Mouse (Mus musculus): Measurements from ENCODE around the gene Zfp324. TPM values are rescaled to one million over a fixed set of nuclear protein-coding genes. Genes with fewer than 3 reads are reported as not detected.

Gene Zfp324
- polyA plus RNA-seq, 1 experiment from 2014 or later: 8.0 TPM

- H3K9ac ChIP-seq (ENCODE audit: low read depth, low read length): no peak overlapping the region
- no peak overlapping the region for H3K27ac ChIP-seq (ENCODE audit: low read depth, low read length)
- H3K4me1 ChIP-seq (replicated peaks; ENCODE audit: control insufficient read depth, insufficient read depth, low read length): no peaks in the 10 kb centered on the region; the same call in 1 of the 2 replicates
- no peak overlapping the region for H3K4me2 ChIP-seq (replicated peaks; ENCODE audit: low read depth, low read length)
- no peak overlapping the region for H3K4me3 ChIP-seq (ENCODE audit: low read depth, low read length)
- H3K9me3 ChIP-seq (ENCODE audit: control insufficient read depth, low read length): no peaks in the 10 kb centered on the region
- WGBS: 87% methylated on average over 7 of the region's 7 CpGs
- no peak for DNase-seq (ENCODE audit: low spot score)
- no peaks in the 10 kb centered on the region for H3K36me3 ChIP-seq (ENCODE audit: control insufficient read depth, insufficient read depth, low read length)
- no peak for ATAC-seq (ENCODE audit: low FRiP score)
- H3K27me3 ChIP-seq (ENCODE audit: control insufficient read depth, insufficient read depth, low read length): no peaks in the 10 kb centered on the region
Measured at GRCm38 (mm10) chr7:12980291-12980690, 14.7 kb downstream of the Zfp324 start.

DNA sequence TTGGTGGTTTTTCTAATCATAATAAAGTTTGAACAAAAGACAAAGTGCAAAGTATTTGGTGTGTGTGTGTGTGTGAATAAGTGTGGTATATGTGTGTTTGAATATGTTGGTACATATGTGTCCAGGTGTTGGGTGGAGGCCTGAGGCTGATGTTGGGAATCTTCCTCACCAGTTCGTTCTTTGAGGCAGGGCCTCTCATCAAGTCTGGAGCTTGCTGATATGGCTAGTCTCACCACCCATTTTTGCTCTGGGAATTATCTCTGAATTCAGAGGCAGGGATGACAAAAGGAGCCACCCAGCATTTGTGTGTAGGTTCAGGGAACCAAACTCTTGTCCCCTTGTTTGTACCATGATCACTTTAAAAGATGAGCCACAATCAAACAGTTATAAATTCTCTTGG, 20.1 kb downstream of the Zfp324 start:
- no peak for DNase-seq (ENCODE audit: low spot score)

GRCm38 (mm10) chr7:12986906-12987305, 21.3 kb downstream of the Zfp324 start:
- Histone ChIP-seq H3K36me3 (ENCODE audit: control insufficient read depth, insufficient read depth, low read length) (no peaks in the 10 kb centered on the region), H3K27me3 (ENCODE audit: control insufficient read depth, insufficient read depth, low read length) (no peaks in the 10 kb centered on the region), H3K4me2 (replicated peaks; ENCODE audit: low read depth, low read length) (no peak overlapping the region), H3K9ac (ENCODE audit: low read depth, low read length) (no peak overlapping the region), H3K4me1 (replicated peaks; ENCODE audit: control insufficient read depth, insufficient read depth, low read length) (no peaks in the 10 kb centered on the region), H3K4me3 (ENCODE audit: low read depth, low read length) (no peak overlapping the region), H3K9me3 (ENCODE audit: control insufficient read depth, low read length) (no peaks in the 10 kb centered on the region), H3K27ac (ENCODE audit: low read depth, low read length) (no peak overlapping the region)
- DNase-seq (ENCODE audit: low spot score) (no peak), ATAC-seq (ENCODE audit: low FRiP score) (no peak)
- 86% methylated on average over 8 of the region's 8 CpGs for WGBS

More for the DNA sequence above, 20.1 kb downstream of the Zfp324 start:
- H3K9me3 ChIP-seq (ENCODE audit: control insufficient read depth, low read length): no peaks in the 10 kb centered on the region
- no peaks in the 10 kb centered on the region for H3K4me1 ChIP-seq (replicated peaks; ENCODE audit: control insufficient read depth, insufficient read depth, low read length)
- H3K9ac ChIP-seq (ENCODE audit: low read depth, low read length): no peak overlapping the region
- H3K27me3 ChIP-seq (ENCODE audit: control insufficient read depth, insufficient read depth, low read length): no peaks in the 10 kb centered on the region
- no peak overlapping the region for H3K4me3 ChIP-seq (ENCODE audit: low read depth, low read length)
- ATAC-seq (ENCODE audit: low FRiP score): no peak
- WGBS: 88% methylated on average over 1 of the region's 1 CpGs
- H3K36me3 ChIP-seq (ENCODE audit: control insufficient read depth, insufficient read depth, low read length): no peaks in the 10 kb centered on the region
- H3K27ac ChIP-seq (ENCODE audit: low read depth, low read length): no peak overlapping the region
- H3K4me2 ChIP-seq (replicated peaks; ENCODE audit: low read depth, low read length): no peak overlapping the region

GRCm38 (mm10) chr7:12987409-12988189, 22.0 kb downstream of the Zfp324 start:
- 85% methylated on average over 8 of the region's 8 CpGs for WGBS
- Histone ChIP-seq H3K27ac (ENCODE audit: low read depth, low read length) (no peak overlapping the region), H3K4me1 (replicated peaks; ENCODE audit: control insufficient read depth, insufficient read depth, low read length) (no peaks in the 10 kb centered on the region), H3K9ac (ENCODE audit: low read depth, low read length) (no peak overlapping the region), H3K27me3 (ENCODE audit: control insufficient read depth, insufficient read depth, low read length) (no peaks in the 10 kb centered on the region), H3K4me3 (ENCODE audit: low read depth, low read length) (no peak overlapping the region), H3K36me3 (ENCODE audit: control insufficient read depth, insufficient read depth, low read length) (no peaks in the 10 kb centered on the region), H3K4me2 (replicated peaks; ENCODE audit: low read depth, low read length) (no peak overlapping the region), H3K9me3 (ENCODE audit: control insufficient read depth, low read length) (no peaks in the 10 kb centered on the region)
- ATAC-seq (ENCODE audit: low FRiP score) (no peak), DNase-seq (ENCODE audit: low spot score) (no peak)

DNA sequence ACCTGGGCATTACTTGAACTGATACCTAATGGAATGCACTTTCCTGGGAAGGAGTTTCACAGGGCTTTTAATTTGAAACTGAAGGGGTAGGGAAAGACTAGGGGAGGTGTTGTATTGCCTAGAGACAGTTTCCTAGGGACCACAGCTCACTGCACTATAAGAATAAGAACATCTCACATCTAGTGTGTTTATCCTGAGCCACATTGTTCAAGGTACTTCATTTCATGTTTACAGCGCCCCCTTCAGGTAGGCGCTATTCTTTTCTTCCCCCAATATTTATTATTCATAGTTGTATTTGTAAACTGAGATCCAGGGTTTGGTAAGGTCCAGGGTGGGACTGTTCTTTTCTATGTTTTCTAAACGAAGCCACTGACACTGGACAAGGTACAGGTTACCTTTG, 26.6 kb downstream of the Zfp324 start:
- Histone ChIP-seq H3K27me3 (ENCODE audit: control insufficient read depth, insufficient read depth, low read length) (no peaks in the 10 kb centered on the region), H3K4me1 (replicated peaks; ENCODE audit: control insufficient read depth, insufficient read depth, low read length) (no peaks in the 10 kb centered on the region), H3K36me3 (ENCODE audit: control insufficient read depth, insufficient read depth, low read length) (no peaks in the 10 kb centered on the region), H3K27ac (ENCODE audit: low read depth, low read length) (no peak overlapping the region), H3K9me3 (ENCODE audit: control insufficient read depth, low read length) (no peaks in the 10 kb centered on the region), H3K4me3 (ENCODE audit: low read depth, low read length) (no peak overlapping the region), H3K9ac (ENCODE audit: low read depth, low read length) (no peak overlapping the region), H3K4me2 (replicated peaks; ENCODE audit: low read depth, low read length) (no peak overlapping the region)
- WGBS: 7% methylated on average over 3 of the region's 3 CpGs
- ATAC-seq (ENCODE audit: low FRiP score) (no peak), DNase-seq (ENCODE audit: low spot score) (peak; percentile 23)

DNA sequence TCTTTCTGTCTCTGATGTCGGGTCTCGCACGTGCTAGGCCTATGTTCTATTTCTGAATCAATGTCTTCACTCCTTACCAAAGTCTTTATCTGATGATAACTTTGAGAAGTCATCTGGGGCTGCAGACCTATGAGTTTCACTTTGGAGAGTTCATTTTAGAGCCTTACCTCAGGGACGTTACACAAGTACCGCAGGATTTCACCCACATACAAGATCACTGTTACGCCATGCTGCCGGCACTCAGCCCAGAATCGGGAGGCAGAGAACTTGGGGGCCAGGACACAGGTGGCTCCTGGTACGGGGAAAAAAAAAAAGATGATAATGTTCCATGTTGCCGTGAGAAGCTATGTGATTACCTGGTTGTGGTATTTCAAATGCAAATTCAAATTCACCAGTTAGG, 27.5 kb downstream of the Zfp324 start:
- H3K4me1 ChIP-seq (replicated peaks; ENCODE audit: control insufficient read depth, insufficient read depth, low read length): no peaks in the 10 kb centered on the region
- no peak for DNase-seq (ENCODE audit: low spot score)
- ATAC-seq (ENCODE audit: low FRiP score): no peak
- H3K9ac ChIP-seq (ENCODE audit: low read depth, low read length): no peak overlapping the region
- no peaks in the 10 kb centered on the region for H3K9me3 ChIP-seq (ENCODE audit: control insufficient read depth, low read length)
- WGBS: 92% methylated on average over 10 of the region's 10 CpGs
- no peak overlapping the region for H3K4me2 ChIP-seq (replicated peaks; ENCODE audit: low read depth, low read length)
- no peak overlapping the region for H3K27ac ChIP-seq (ENCODE audit: low read depth, low read length)
- no peaks in the 10 kb centered on the region for H3K36me3 ChIP-seq (ENCODE audit: control insufficient read depth, insufficient read depth, low read length)
- H3K27me3 ChIP-seq (ENCODE audit: control insufficient read depth, insufficient read depth, low read length): no peaks in the 10 kb centered on the region
- no peak overlapping the region for H3K4me3 ChIP-seq (ENCODE audit: low read depth, low read length)

- DNase-seq (ENCODE audit: low spot score) (no peak), ATAC-seq (ENCODE audit: low FRiP score) (no peak)
- no peaks in the 10 kb centered on the region for H3K4me1 ChIP-seq (replicated peaks; ENCODE audit: control insufficient read depth, insufficient read depth, low read length)
- H3K27me3 ChIP-seq (ENCODE audit: control insufficient read depth, insufficient read depth, low read length): no peaks in the 10 kb centered on the region
- H3K4me2 ChIP-seq (replicated peaks; ENCODE audit: low read depth, low read length): no peak overlapping the region
- no peak overlapping the region for H3K27ac ChIP-seq (ENCODE audit: low read depth, low read length)
- no peak overlapping the region for H3K4me3 ChIP-seq (ENCODE audit: low read depth, low read length)
- no peak overlapping the region for H3K9ac ChIP-seq (ENCODE audit: low read depth, low read length)
- no peaks in the 10 kb centered on the region for H3K9me3 ChIP-seq (ENCODE audit: control insufficient read depth, low read length)
- no peaks in the 10 kb centered on the region for H3K36me3 ChIP-seq (ENCODE audit: control insufficient read depth, insufficient read depth, low read length)
Measured at GRCm38 (mm10) chr7:12995862-12996261, 30.2 kb downstream of the Zfp324 start.

- ATAC-seq (ENCODE audit: low FRiP score) (no peak), DNase-seq (ENCODE audit: low spot score) (no peak)
- WGBS: 75% methylated on average over 5 of the region's 5 CpGs
- Histone ChIP-seq H3K36me3 (ENCODE audit: control insufficient read depth, insufficient read depth, low read length) (no peaks in the 10 kb centered on the region), H3K9ac (ENCODE audit: low read depth, low read length) (no peak overlapping the region), H3K27ac (ENCODE audit: low read depth, low read length) (no peak overlapping the region), H3K4me3 (ENCODE audit: low read depth, low read length) (no peak overlapping the region), H3K9me3 (ENCODE audit: control insufficient read depth, low read length) (no peaks in the 10 kb centered on the region), H3K4me2 (replicated peaks; ENCODE audit: low read depth, low read length) (no peak overlapping the region), H3K4me1 (replicated peaks; ENCODE audit: control insufficient read depth, insufficient read depth, low read length) (no peaks in the 10 kb centered on the region), H3K27me3 (ENCODE audit: control insufficient read depth, insufficient read depth, low read length) (no peaks in the 10 kb centered on the region)
Measured at GRCm38 (mm10) chr7:12997230-12997629, 31.6 kb downstream of the Zfp324 start.

GRCm38 (mm10) chr7:12998053-12998452, 32.4 kb downstream of the Zfp324 start, which contains the start of gene Slc27a5:
Gene Slc27a5, minus strand, starts transcription at chr7:12998192.
- no peaks in the 10 kb centered on the region for H3K36me3 ChIP-seq (ENCODE audit: control insufficient read depth, insufficient read depth, low read length)
- no peaks in the 10 kb centered on the region for H3K9me3 ChIP-seq (ENCODE audit: control insufficient read depth, low read length)
- H3K27me3 ChIP-seq (ENCODE audit: control insufficient read depth, insufficient read depth, low read length): no peaks in the 10 kb centered on the region
- H3K4me3 ChIP-seq (ENCODE audit: low read depth, low read length): no peak within 1 kb of the TSS
- H3K9ac ChIP-seq (ENCODE audit: low read depth, low read length): no peak within 1 kb of the TSS
- H3K4me2 ChIP-seq (replicated peaks; ENCODE audit: low read depth, low read length): no peak within 1 kb of the TSS
- H3K27ac ChIP-seq (ENCODE audit: low read depth, low read length): no peak within 1 kb of the TSS
- H3K4me1 ChIP-seq (replicated peaks; ENCODE audit: control insufficient read depth, insufficient read depth, low read length): no peaks in the 10 kb centered on the region
- WGBS: 82% methylated on average over 5 of the region's 5 CpGs
- DNase-seq (ENCODE audit: low spot score) (no peak), ATAC-seq (ENCODE audit: low FRiP score) (no peak)
